In genomic region chrX:169319945-169320667, GRCm38 (mm10) we compare ENCODE assay signal across 8 mouse cellular contexts. TPM values are rescaled to one million over a fixed set of nuclear protein-coding genes. Genes with fewer than 3 reads are reported as not detected.
DNase-seq lines count a peak whose midpoint lies in the region; ATAC-seq and TF ChIP-seq lines count a peak whose summit lies in the region.

Gene Hccs, minus strand, starts transcription at chrX:169320372.

- peak; percentile 98 for ATAC-seq in common myeloid progenitor, adult 5-6 weeks (replicated peaks; ENCODE audit: low read depth, poor library complexity, severe bottlenecking)
- ATAC-seq in hindbrain, postnatal 0 days, result peak; percentile 99
- peak; percentile 97 for ATAC-seq in megakaryocyte, adult 5-6 weeks (ENCODE audit: poor library complexity, severe bottlenecking)

- peak within 1 kb of the TSS; percentile 57 for H3K4me2 ChIP-seq in hindbrain, postnatal 0 days (ENCODE audit: low read depth, low read length)

- H3K27ac ChIP-seq in gastrocnemius, adult 2 months, result peak within 1 kb of the TSS; percentile 87
- H3K27ac ChIP-seq in hindbrain, postnatal 0 days, result peak within 1 kb of the TSS; percentile 83
- H3K27ac ChIP-seq in left cerebral cortex, adult 2 months, result peak within 1 kb of the TSS; percentile 65

- H3K4me1 ChIP-seq in hindbrain, postnatal 0 days (ENCODE audit: insufficient read depth, low read length), result no peaks in the 10 kb centered on the region

- TF ChIP-seq CTCF in gastrocnemius, adult 2 months (IDR thresholded peaks at IDR 0.05), result no peak
- no peak for TF ChIP-seq CTCF in hindbrain, postnatal 0 days (IDR thresholded peaks at IDR 0.05; ENCODE audit: low read depth)
- no peak for TF ChIP-seq CTCF in left cerebral cortex, adult 2 months (IDR thresholded peaks at IDR 0.05)

- H3K36me3 ChIP-seq in hindbrain, postnatal 0 days (ENCODE audit: insufficient read depth, low read length), result no peaks in the 10 kb centered on the region

- no peaks in the 10 kb centered on the region for H3K27me3 ChIP-seq in hindbrain, postnatal 0 days (ENCODE audit: insufficient read depth, low read length)

- DNase-seq in ZHBTc4 (ENCODE audit: low read depth, low spot score), result peak; percentile 96
- DNase-seq in gastrocnemius, adult 2 months, result peak; percentile 94
- DNase-seq in hindbrain, postnatal 0 days (ENCODE audit: low spot score), result peak; percentile 92
- peak; percentile 78 to 85 for DNase-seq in left cerebral cortex, adult 2 months (ENCODE audit: extremely low spot score in 1 of 2, low spot score in 2 of 2)
- peak; percentile 78 to 83 for DNase-seq in right cerebral cortex, adult 2 months (ENCODE audit: low spot score in 2 of 2)
- DNase-seq in urinary bladder, postnatal 14 days (ENCODE audit: low spot score), result peak; percentile 88

- H3K9me3 ChIP-seq in hindbrain, postnatal 0 days (ENCODE audit: low read length), result no peaks in the 10 kb centered on the region

- H3K4me3 ChIP-seq in gastrocnemius, adult 2 months, result peak within 1 kb of the TSS; percentile 85
- peak within 1 kb of the TSS; percentile 54 for H3K4me3 ChIP-seq in hindbrain, postnatal 0 days (ENCODE audit: low read length)
- peak within 1 kb of the TSS; percentile 62 for H3K4me3 ChIP-seq in left cerebral cortex, adult 2 months

- H3K9ac ChIP-seq in hindbrain, postnatal 0 days (replicated peaks; ENCODE audit: low read length), result peak within 1 kb of the TSS; percentile 68

- intact Hi-C loops in gastrocnemius, adult 2 months (cut with DNase I), result loop anchor here (10.0 kb wide), 1 partner anchor 665 kb away; no protein-coding TSS in a partner anchor
- intact Hi-C loops in left cerebral cortex, adult 2 months (cut with DNase I), result loop anchor here (5.0 kb wide), 1 partner anchor 648 kb away; the partner anchor contains the start of gene Msl3

- WGBS in hindbrain, postnatal 0 days, result 29% methylated on average over 82 of the region's 97 CpGs

RNA-seq across cellular contexts. Expression of gene Hccs, which starts in this region (rescaled TPM):
- 35.5 and 35.9 TPM in 2 replicates for total RNA-seq in common myeloid progenitor, adult 5-6 weeks (2017)
- total RNA-seq in gastrocnemius, adult 2 months (2021), result 10 to 100 TPM; 21.7 to 44.6 TPM
- total RNA-seq in hindbrain, postnatal 0 days (2014; rRNA removed), result 26.9 and 30.6 TPM in 2 replicates
- 34.7 and 35.1 TPM in 2 replicates for polyA plus RNA-seq in hindbrain, postnatal 0 days (2015; fragmentation: Nextera tagmentation; extraction: Ambion mirVana)
- 10 to 100 TPM; 24.0 to 24.4 TPM for total RNA-seq in left cerebral cortex, adult 2 months (2021)
- total RNA-seq in megakaryocyte, adult 5-6 weeks (2015), result 30.8 and 39.3 TPM in 2 replicates
- 31.5 and 34.6 TPM in 2 replicates for total RNA-seq in megakaryocyte, adult 5-6 weeks (2017)

Comparison
In these comparisons a context has a peak if more than half of its experiments do, and no peak if none do; other contexts are left out.
1. Peak in every context shown above with its lines: DNase-seq, ATAC-seq, H3K4me3 ChIP-seq and H3K27ac ChIP-seq.